Mouse (Mus musculus) forebrain, embryonic 16.5 days (tissue): ENCODE data around the gene Hrh2. TPM values are rescaled to one million over a fixed set of nuclear protein-coding genes. Genes with fewer than 3 reads are reported as not detected.

Experiments
- ATAC-seq: fragments of 200-750 bp; cut with Nextera tagmentation; 2 replicates; pipeline ENCODE4 v1.8.0; 2017; ENCODE audit warnings: mild to moderate bottlenecking, moderate library complexity
- H3K27ac ChIP-seq: fragments of 300-500 bp; sonication (generic); 2 replicates; pipeline ENCODE4 v1.5.1; 2014; ENCODE audit warnings: low read length, control low read depth
- H3K27me3 ChIP-seq: fragments of 300-500 bp; sonication (generic); replicated peaks from 2 replicates; pipeline ENCODE4 v1.6.1; 2014; ENCODE audit warnings: low read length; ENCODE audit not compliant: control insufficient read depth, insufficient read depth
- H3K36me3 ChIP-seq: fragments of 300-500 bp; sonication (generic); 2 replicates; pipeline ENCODE4 v1.6.1; 2014; ENCODE audit not compliant: control insufficient read depth, insufficient read depth
- H3K4me1 ChIP-seq: fragments of 300-500 bp; sonication (generic); replicated peaks from 2 replicates; pipeline ENCODE4 v1.6.1; 2014; ENCODE audit warnings: low read length; ENCODE audit not compliant: control insufficient read depth, insufficient read depth
- H3K4me2 ChIP-seq: fragments of 300-500 bp; sonication (generic); 2 replicates; pipeline ENCODE4 v1.6.1; 2014; ENCODE audit warnings: mild to moderate bottlenecking, low read length, control low read depth
- H3K4me3 ChIP-seq: fragments of 300-500 bp; sonication (generic); replicated peaks from 2 replicates; pipeline ENCODE4 v1.5.1; 2014; ENCODE audit warnings: mild to moderate bottlenecking, low read length, control low read depth
- H3K9ac ChIP-seq: fragments of 300-500 bp; sonication (generic); replicated peaks from 2 replicates; pipeline ENCODE4 v1.6.1; 2014; ENCODE audit warnings: low read depth, low read length, control low read depth
- H3K9me3 ChIP-seq: fragments of 300-500 bp; sonication (generic); 2 replicates; pipeline ENCODE4 v1.6.1; 2016; ENCODE audit warnings: low read length; ENCODE audit not compliant: control insufficient read depth
- WGBS: fragments of 180-500 bp; shearing (Covaris S2); extraction: QIAGEN DNeasy Blood & Tissue Kit; methylation state at CpG from one replicate; pipeline ENCODE4 v1.1.7; 2014; 5-methylcytosine and 5-hydroxymethylcytosine counted together
- polyA plus RNA-seq: library from polyadenylated mRNA; unstranded; fragments of >200 nt; fragmentation: Nextera tagmentation; extraction: Ambion mirVana; gene quantifications from 2 replicates; pipeline ENCODE4 v1.2.1, GENCODE M21; 2015

The Hrh2 gene
- polyA plus RNA-seq, 1 experiment from 2014 or later, result 0.73 TPM

- WGBS, result 61% methylated on average over 11 of the region's 11 CpGs
- H3K9me3 ChIP-seq, result no peaks in the 10 kb centered on the region
- no peaks in the 10 kb centered on the region for H3K36me3 ChIP-seq
- H3K4me2 ChIP-seq, result no peak overlapping the region
- no peaks in the 10 kb centered on the region for H3K27me3 ChIP-seq
- H3K9ac ChIP-seq, result no peak overlapping the region
- no peak for ATAC-seq
- H3K4me3 ChIP-seq, result no peak overlapping the region
- no peak overlapping the region for H3K27ac ChIP-seq
- peaks cover 8% of the 10 kb centered on the region for H3K4me1 ChIP-seq
These were observed 32.2 kb upstream of the Hrh2 start for GRCm38 (mm10) chr13:54159756-54160155.

- Histone ChIP-seq H3K4me3 (no peak overlapping the region), H3K9me3 (no peaks in the 10 kb centered on the region), H3K4me1 (peaks cover 8% of the 10 kb centered on the region), H3K27me3 (no peaks in the 10 kb centered on the region), H3K27ac (no peak overlapping the region), H3K36me3 (no peaks in the 10 kb centered on the region), H3K9ac (no peak overlapping the region), H3K4me2 (no peak overlapping the region)
- no peak for ATAC-seq
- WGBS, result 30% methylated on average over 1 of the region's 1 CpGs
These were observed 31.4 kb upstream of the Hrh2 start for GRCm38 (mm10) chr13:54160546-54160945.

- Histone ChIP-seq H3K9me3 (no peaks in the 10 kb centered on the region), H3K4me3 (no peak overlapping the region), H3K36me3 (no peaks in the 10 kb centered on the region), H3K4me2 (no peak overlapping the region), H3K9ac (no peak overlapping the region), H3K27me3 (no peaks in the 10 kb centered on the region), H3K4me1 (peaks cover 8% of the 10 kb centered on the region), H3K27ac (no peak overlapping the region)
- WGBS, result 83% methylated on average over 2 of the region's 2 CpGs
- ATAC-seq, result no peak
These were observed 30.4 kb upstream of the Hrh2 start for GRCm38 (mm10) chr13:54161514-54161913.

GRCm38 (mm10) chr13:54163363-54163762 lies 28.6 kb upstream of the Hrh2 start:
- no peak overlapping the region for H3K9ac ChIP-seq
- WGBS, result 81% methylated on average over 8 of the region's 8 CpGs
- ATAC-seq, result no peak

GRCm38 (mm10) chr13:54164462-54164861 lies 27.5 kb upstream of the Hrh2 start:
- H3K27ac ChIP-seq, result no peak overlapping the region
- 89% methylated on average over 10 of the region's 10 CpGs for WGBS
- no peak for ATAC-seq
- H3K9ac ChIP-seq, result no peak overlapping the region
- no peak overlapping the region for H3K4me3 ChIP-seq
- peaks cover 3% of the 10 kb centered on the region for H3K4me1 ChIP-seq
- H3K4me2 ChIP-seq, result no peak overlapping the region
- H3K36me3 ChIP-seq, result no peaks in the 10 kb centered on the region
- H3K27me3 ChIP-seq, result no peaks in the 10 kb centered on the region
- no peaks in the 10 kb centered on the region for H3K9me3 ChIP-seq

More at GRCm38 (mm10) chr13:54163363-54163762, 28.6 kb upstream of the Hrh2 start:
- H3K27me3 ChIP-seq, result no peaks in the 10 kb centered on the region
- H3K4me3 ChIP-seq, result no peak overlapping the region
- no peak overlapping the region for H3K4me2 ChIP-seq
- H3K36me3 ChIP-seq, result no peaks in the 10 kb centered on the region
- H3K9me3 ChIP-seq, result no peaks in the 10 kb centered on the region
- H3K4me1 ChIP-seq, result peaks cover 8% of the 10 kb centered on the region
- no peak overlapping the region for H3K27ac ChIP-seq

- H3K36me3 ChIP-seq, result no peaks in the 10 kb centered on the region
- ATAC-seq, result no peak
- H3K4me1 ChIP-seq, result peaks cover 3% of the 10 kb centered on the region; the same call in 1 of the 2 replicates
- H3K27ac ChIP-seq, result no peak overlapping the region
- H3K9ac ChIP-seq, result no peak overlapping the region
- H3K4me3 ChIP-seq, result no peak overlapping the region
- no peaks in the 10 kb centered on the region for H3K27me3 ChIP-seq
- WGBS, result 83% methylated on average over 6 of the region's 6 CpGs
- H3K4me2 ChIP-seq, result no peak overlapping the region
- no peaks in the 10 kb centered on the region for H3K9me3 ChIP-seq
These were observed 26.9 kb upstream of the Hrh2 start for GRCm38 (mm10) chr13:54165066-54165465.

- Histone ChIP-seq H3K9ac (no peak overlapping the region), H3K4me2 (no peak overlapping the region), H3K27ac (no peak overlapping the region), H3K27me3 (no peaks in the 10 kb centered on the region), H3K4me1 (peaks cover 3% of the 10 kb centered on the region; the same call in 1 of the 2 replicates), H3K9me3 (no peaks in the 10 kb centered on the region), H3K4me3 (no peak overlapping the region), H3K36me3 (no peaks in the 10 kb centered on the region)
- 77% methylated on average over 6 of the region's 6 CpGs for WGBS
- ATAC-seq, result no peak
These were observed 26.2 kb upstream of the Hrh2 start for GRCm38 (mm10) chr13:54165765-54166164.

GRCm38 (mm10) chr13:54167036-54167435 lies 24.9 kb upstream of the Hrh2 start:
- H3K4me3 ChIP-seq, result no peak overlapping the region
- no peak overlapping the region for H3K27ac ChIP-seq
- ATAC-seq, result no peak
- peaks cover 3% of the 10 kb centered on the region; the same call in 1 of the 2 replicates for H3K4me1 ChIP-seq
- no peak overlapping the region for H3K9ac ChIP-seq
- no peaks in the 10 kb centered on the region for H3K36me3 ChIP-seq
- H3K9me3 ChIP-seq, result no peaks in the 10 kb centered on the region
- WGBS, result 90% methylated on average over 2 of the region's 2 CpGs
- no peak overlapping the region for H3K4me2 ChIP-seq
- no peaks in the 10 kb centered on the region for H3K27me3 ChIP-seq

- WGBS, result 77% methylated on average over 8 of the region's 8 CpGs
- H3K4me1 ChIP-seq, result peaks cover 3% of the 10 kb centered on the region; the same call in 1 of the 2 replicates
- ATAC-seq, result no peak; the same call in 1 of the 2 replicates
These were observed 23.3 kb upstream of the Hrh2 start for GRCm38 (mm10) chr13:54168675-54169074.

GRCm38 (mm10) chr13:54170288-54170687 lies 21.6 kb upstream of the Hrh2 start:
- no peaks in the 10 kb centered on the region for H3K36me3 ChIP-seq
- H3K27me3 ChIP-seq, result no peaks in the 10 kb centered on the region
- no peak overlapping the region for H3K4me3 ChIP-seq
- peaks cover 3% of the 10 kb centered on the region; the same call in 1 of the 2 replicates for H3K4me1 ChIP-seq
- peaks cover 4% of the 10 kb centered on the region; the same call in 1 of the 2 replicates for H3K9me3 ChIP-seq
- H3K9ac ChIP-seq, result no peak overlapping the region
- WGBS, result 90% methylated on average over 6 of the region's 6 CpGs
- no peak overlapping the region for H3K27ac ChIP-seq
- no peak for ATAC-seq
- H3K4me2 ChIP-seq, result no peak overlapping the region

More at GRCm38 (mm10) chr13:54168675-54169074, 23.3 kb upstream of the Hrh2 start:
- Histone ChIP-seq H3K36me3 (no peaks in the 10 kb centered on the region), H3K9ac (no peak overlapping the region), H3K9me3 (no peaks in the 10 kb centered on the region), H3K27me3 (no peaks in the 10 kb centered on the region), H3K27ac (no peak overlapping the region), H3K4me3 (no peak overlapping the region), H3K4me2 (no peak overlapping the region)
